Mouse (Mus musculus) liver, postnatal 0 days (tissue): Measurements from ENCODE around the gene Dhrs3.

Experiments
- CTCF ChIP-seq: sonication (generic); IDR thresholded peaks from 2 replicates; pipeline ENCODE4 v1.5.1; 2016; ENCODE audit warnings: antibody characterized with exemption, low read depth
- EP300 ChIP-seq: IDR thresholded peaks from 2 replicates; pipeline ENCODE4 v1.6.1; 2016; ENCODE audit warnings: antibody characterized with exemption, low read depth, mild to moderate bottlenecking

DNA sequence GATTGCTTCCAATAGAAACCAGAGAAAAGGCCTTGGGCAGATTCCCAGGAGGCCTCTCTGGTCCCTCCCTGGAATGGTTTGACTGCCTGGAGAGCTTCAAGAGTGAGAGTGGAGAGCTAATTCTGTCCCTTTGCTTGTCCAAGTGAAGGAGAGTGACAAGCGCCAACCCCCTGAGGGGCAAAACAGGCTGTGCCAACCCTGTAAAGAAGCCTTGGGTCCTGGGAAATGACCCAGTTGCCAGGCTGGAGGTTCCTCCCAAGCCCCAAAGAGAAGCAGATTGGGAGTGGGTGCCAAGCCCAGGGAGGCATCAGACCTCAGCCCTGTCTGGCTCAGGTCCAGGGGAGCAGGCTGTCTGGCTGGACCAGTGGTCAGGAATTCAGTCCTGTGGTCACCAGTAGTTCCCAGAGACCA is 37.2 kb downstream of the Dhrs3 start:
- TF ChIP-seq CTCF (no peak), EP300 (no peak)
